Mouse (Mus musculus) embryonic fibroblast, embryonic 13.5 days (primary cell): ENCODE results near the gene Rnf13.

ENCODE experiments used
- CTCF ChIP-seq: IDR thresholded peaks from 2 replicates; pipeline ENCODE4 v1.5.1; 2011; ENCODE audit warnings: mild to moderate bottlenecking, control low read depth, low read length, moderate library complexity, borderline replicate concordance; ENCODE audit not compliant: insufficient read depth
- POLR2A ChIP-seq: IDR thresholded peaks from 2 replicates; pipeline ENCODE4 v1.6.1; 2011; ENCODE audit warnings: low read depth, mild to moderate bottlenecking, control low read depth, low read length, moderate library complexity

DNA sequence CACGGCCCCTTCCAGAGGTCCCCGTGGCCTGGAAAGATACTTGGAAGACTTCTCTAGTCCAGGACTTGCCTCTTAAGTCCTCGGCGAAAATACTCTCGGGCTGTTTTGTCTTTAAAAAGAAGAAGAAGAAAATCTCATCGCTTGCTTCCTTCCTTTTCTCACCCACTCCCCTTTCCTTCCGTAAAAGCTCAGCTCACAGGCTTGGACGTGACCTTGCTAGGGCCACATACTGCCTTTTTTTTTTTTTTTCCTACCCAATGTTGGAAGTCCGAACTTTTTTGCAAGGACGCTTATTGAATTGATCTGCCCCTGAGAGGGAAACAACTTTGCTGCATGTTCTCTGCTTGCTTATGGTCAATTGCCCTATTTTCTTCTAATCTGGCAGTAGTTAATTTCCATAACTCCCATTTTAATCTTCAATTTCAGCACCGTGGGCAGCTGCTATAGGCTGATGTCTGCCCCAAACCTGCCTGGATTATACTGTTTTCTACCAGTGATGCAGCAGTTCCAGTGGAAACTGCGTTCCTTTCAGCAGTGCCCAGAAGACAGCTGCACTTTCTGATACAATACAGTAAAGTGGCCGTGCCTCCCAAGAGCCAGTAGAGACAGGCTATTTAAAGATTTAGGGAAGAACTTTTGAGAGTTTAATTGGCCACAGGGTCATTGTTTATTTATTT, 695 bp downstream of the Rnf13 start:
- TF ChIP-seq POLR2A (no peak), CTCF (no peak)
